Mouse (Mus musculus) liver, postnatal 0 days (tissue): ENCODE results near the gene Pop7. TPM values are rescaled to one million over a fixed set of nuclear protein-coding genes. Genes with fewer than 3 reads are reported as not detected.
A peak's percentile ranks its signal among the peaks of the same experiment; 100 is the strongest.

Experiments used
- ATAC-seq: fragments of 200-750 bp; cut with Nextera tagmentation; 2 replicates; pipeline ENCODE4 v1.8.0; 2017; ENCODE audit warnings: mild to moderate bottlenecking, moderate library complexity
- DNase-seq: peaks from one replicate; pipeline ENCODE4 v3.0.0-alpha.2; 2016
- H3K27ac ChIP-seq: fragments of 300-500 bp; sonication (generic); 2 replicates; pipeline ENCODE4 v1.5.1; 2014; ENCODE audit warnings: antibody characterized with exemption, moderate library complexity, mild to moderate bottlenecking, low read depth
- H3K27me3 ChIP-seq: fragments of 300-500 bp; sonication (generic); 2 replicates; pipeline ENCODE4 v1.6.1; 2014; ENCODE audit warnings: low read length, control low read depth, mixed read lengths; ENCODE audit not compliant: insufficient read depth
- H3K36me3 ChIP-seq: fragments of 300-500 bp; sonication (generic); replicated peaks from 2 replicates; pipeline ENCODE4 v1.6.1; 2014; ENCODE audit warnings: mild to moderate bottlenecking, control low read depth, low read length, moderate library complexity, mixed read lengths; ENCODE audit not compliant: insufficient read depth
- H3K4me1 ChIP-seq: fragments of 300-500 bp; sonication (generic); 2 replicates; pipeline ENCODE4 v1.6.1; 2014; ENCODE audit warnings: antibody characterized with exemption, mild to moderate bottlenecking, control low read depth; ENCODE audit not compliant: insufficient read depth
- H3K4me2 ChIP-seq: fragments of 300-500 bp; sonication (generic); 2 replicates; pipeline ENCODE4 v1.6.1; 2014; ENCODE audit warnings: low read depth, mild to moderate bottlenecking, low read length, moderate library complexity, mixed read lengths
- H3K4me3 ChIP-seq: fragments of 300-500 bp; sonication (generic); 2 replicates; pipeline ENCODE4 v1.5.1; 2014; ENCODE audit warnings: low read depth, low read length
- H3K9ac ChIP-seq: fragments of 300-500 bp; sonication (generic); replicated peaks from 2 replicates; pipeline ENCODE4 v1.6.1; 2014; ENCODE audit warnings: mild to moderate bottlenecking, moderate library complexity
- H3K9me3 ChIP-seq: fragments of 300-500 bp; sonication (generic); 2 replicates; pipeline ENCODE4 v1.6.1; 2016; ENCODE audit warnings: mild to moderate bottlenecking, control low read depth, low read length, mixed read lengths
- CTCF ChIP-seq: sonication (generic); IDR thresholded peaks from 2 replicates; pipeline ENCODE4 v1.5.1; 2016; ENCODE audit warnings: antibody characterized with exemption, low read depth
- EP300 ChIP-seq: IDR thresholded peaks from 2 replicates; pipeline ENCODE4 v1.6.1; 2016; ENCODE audit warnings: antibody characterized with exemption, low read depth, mild to moderate bottlenecking
- WGBS: fragments of 180-500 bp; shearing (Covaris S2); extraction: QIAGEN DNeasy Blood & Tissue Kit; methylation state at CpG from one replicate; pipeline ENCODE4 v1.1.7; 2014; ENCODE audit not compliant: insufficient replicate concordance; 5-methylcytosine and 5-hydroxymethylcytosine counted together
- microRNA-seq: library from miRNA; unstranded; fragments of <30 nt; microRNA quantifications from one replicate; pipeline ENCODE4, GENCODE M21; 2016
- polyA plus RNA-seq: library from polyadenylated mRNA; unstranded; fragments of >200 nt; fragmentation: Nextera tagmentation; extraction: Ambion mirVana; gene quantifications from 2 replicates; pipeline ENCODE4 v1.2.1, GENCODE M21; 2015

The Pop7 gene
- polyA plus RNA-seq, 1 experiment from 2014 or later, result 27.7 TPM

DNA sequence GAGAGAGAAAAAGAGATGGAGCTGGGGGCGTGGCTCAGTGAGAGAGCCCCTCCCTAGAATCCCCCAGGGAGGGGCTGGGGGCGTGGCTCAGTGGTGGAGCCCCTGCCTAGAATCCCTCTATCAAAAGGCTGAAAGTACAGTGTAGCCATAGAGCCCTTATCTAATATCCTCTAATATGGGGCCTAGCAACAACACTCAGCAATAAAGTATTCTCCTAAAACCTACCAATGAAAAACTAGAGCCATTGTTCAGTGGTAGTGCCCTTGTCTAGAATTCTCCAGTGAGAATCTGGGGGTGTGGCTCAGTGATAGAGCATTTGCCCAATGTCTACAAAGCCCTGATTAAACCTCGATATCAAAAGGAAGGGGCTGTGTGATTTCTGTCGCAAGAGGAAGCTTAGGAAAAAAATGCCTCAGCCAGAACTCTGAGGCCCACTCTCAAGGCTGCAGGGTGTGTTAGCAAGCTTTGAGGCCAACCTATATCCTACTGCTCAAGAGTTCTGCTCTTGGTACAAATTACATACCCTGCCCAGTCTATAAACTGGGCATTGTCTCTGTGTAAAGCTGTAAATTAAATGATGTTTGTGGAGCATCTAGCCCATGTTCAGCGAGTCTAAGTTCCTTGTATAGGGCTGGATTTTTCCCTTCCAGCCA, 29.9 kb downstream of the Pop7 start:
- Histone ChIP-seq H3K27ac (no peak overlapping the region), H3K4me2 (no peak overlapping the region), H3K27me3 (no peaks in the 10 kb centered on the region), H3K4me1 (no peaks in the 10 kb centered on the region), H3K36me3 (no peaks in the 10 kb centered on the region), H3K4me3 (no peak overlapping the region), H3K9me3 (no peaks in the 10 kb centered on the region), H3K9ac (no peak overlapping the region)
- TF ChIP-seq CTCF, result no peak
- no peak for TF ChIP-seq EP300
- ATAC-seq, result no peak
- no peak for DNase-seq
- WGBS, result 51% methylated on average over 5 of the region's 5 CpGs

DNA sequence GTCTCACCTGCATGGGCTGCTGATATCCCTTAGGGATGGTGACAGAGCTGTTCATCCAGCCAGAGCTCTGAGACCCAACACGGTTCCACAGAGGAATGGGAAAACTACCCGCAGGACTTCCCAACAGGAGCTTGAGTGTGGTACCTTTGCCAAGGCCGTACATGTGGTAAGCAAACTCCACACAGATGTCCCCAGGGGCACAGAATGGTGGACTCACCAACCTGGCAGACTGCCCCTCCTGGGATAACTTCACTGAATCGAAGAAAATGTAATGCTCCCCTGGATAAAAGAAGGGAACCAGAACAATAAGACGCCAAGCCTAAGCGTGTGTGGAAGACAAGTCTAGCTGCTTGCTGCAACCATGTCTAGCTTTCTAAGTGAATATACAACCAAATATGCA, 35.4 kb downstream of the Pop7 start:
- Histone ChIP-seq H3K4me1 (no peaks in the 10 kb centered on the region), H3K27me3 (no peaks in the 10 kb centered on the region), H3K36me3 (no peaks in the 10 kb centered on the region), H3K4me3 (no peak overlapping the region), H3K27ac (no peak overlapping the region), H3K9me3 (no peaks in the 10 kb centered on the region), H3K4me2 (no peak overlapping the region), H3K9ac (no peak overlapping the region)
- 86% methylated on average over 6 of the region's 6 CpGs for WGBS
- ATAC-seq (no peak), DNase-seq (no peak)
- TF ChIP-seq EP300 (no peak), CTCF (no peak)

DNA sequence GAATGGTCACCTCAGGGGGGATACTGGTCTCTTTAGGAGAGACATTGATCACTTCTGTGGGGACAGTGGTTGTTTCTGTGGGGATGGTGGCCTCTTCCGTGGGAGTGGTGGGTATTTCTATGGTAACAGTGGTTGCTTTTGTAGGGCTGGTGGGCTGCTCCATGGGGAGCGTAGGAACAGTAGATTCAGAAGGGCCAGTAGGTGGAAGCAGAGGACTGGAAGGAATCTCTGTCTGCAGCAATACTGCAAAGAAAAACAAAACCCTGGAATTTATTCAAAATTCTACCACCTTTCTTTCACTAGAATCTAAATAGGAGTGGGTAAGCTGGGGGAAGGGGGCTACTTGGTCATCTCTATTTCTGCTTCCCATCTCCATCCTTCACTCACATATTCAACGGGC, 37.3 kb downstream of the Pop7 start:
- DNase-seq (no peak), ATAC-seq (no peak)
- H3K27me3 ChIP-seq, result no peaks in the 10 kb centered on the region
- H3K4me2 ChIP-seq, result no peak overlapping the region
- no peak overlapping the region for H3K9ac ChIP-seq
- H3K27ac ChIP-seq, result no peak overlapping the region
- H3K4me1 ChIP-seq, result no peaks in the 10 kb centered on the region
- 53% methylated on average over 3 of the region's 3 CpGs for whole genome bisulfite sequencing
- TF ChIP-seq EP300 (no peak), CTCF (peak; percentile 26)
- H3K9me3 ChIP-seq, result no peaks in the 10 kb centered on the region
- H3K4me3 ChIP-seq, result no peak overlapping the region
- H3K36me3 ChIP-seq, result no peaks in the 10 kb centered on the region

DNA sequence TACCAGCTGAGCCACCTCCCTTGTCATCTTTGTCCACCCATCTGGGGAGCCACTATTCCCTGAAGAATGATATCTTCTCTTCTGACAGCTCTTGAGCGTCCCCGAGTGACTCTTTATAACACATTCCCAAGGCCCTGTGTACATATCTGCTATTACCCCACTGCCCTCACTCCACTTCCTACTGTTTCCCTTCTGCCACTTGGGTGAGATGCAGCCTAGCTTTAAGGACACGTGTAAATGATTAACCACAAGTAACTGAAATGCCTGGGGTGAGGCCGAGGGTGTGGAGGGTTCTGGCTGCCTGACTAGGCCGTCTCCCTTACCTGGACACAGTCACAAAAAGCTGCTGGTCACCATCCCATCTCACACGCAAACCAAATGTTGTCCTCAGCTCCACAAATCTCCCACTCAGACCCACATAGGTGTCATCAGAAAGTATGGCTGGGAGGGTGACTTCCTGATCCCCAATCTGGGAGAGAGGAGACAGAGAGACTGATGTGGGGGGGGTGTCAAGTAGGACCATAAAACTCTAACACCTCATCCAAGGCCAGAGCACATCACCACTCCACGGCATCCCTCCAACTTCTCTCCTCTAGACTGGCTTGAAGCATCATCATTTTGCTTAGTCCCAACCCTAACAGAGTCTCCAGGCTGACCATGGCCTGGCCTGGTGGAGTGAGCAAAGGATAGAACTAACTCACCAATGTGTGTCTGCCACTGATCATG, 46.3 kb downstream of the Pop7 start:
- ATAC-seq (peak; percentile 89), DNase-seq (peak; percentile 32)
- no peaks in the 10 kb centered on the region for H3K9me3 ChIP-seq
- WGBS, result 37% methylated on average over 7 of the region's 7 CpGs
- no peaks in the 10 kb centered on the region for H3K27me3 ChIP-seq
- H3K4me1 ChIP-seq, result 0 out of 2 replicates have a peak, but pooled peaks cover 4% of the 10 kb centered on the region
- H3K4me2 ChIP-seq, result no peak overlapping the region
- no peak overlapping the region for H3K4me3 ChIP-seq
- H3K9ac ChIP-seq, result no peak overlapping the region
- H3K36me3 ChIP-seq, result no peaks in the 10 kb centered on the region
- TF ChIP-seq CTCF (peak; percentile 49), EP300 (no peak)
- no peak overlapping the region for H3K27ac ChIP-seq

DNA sequence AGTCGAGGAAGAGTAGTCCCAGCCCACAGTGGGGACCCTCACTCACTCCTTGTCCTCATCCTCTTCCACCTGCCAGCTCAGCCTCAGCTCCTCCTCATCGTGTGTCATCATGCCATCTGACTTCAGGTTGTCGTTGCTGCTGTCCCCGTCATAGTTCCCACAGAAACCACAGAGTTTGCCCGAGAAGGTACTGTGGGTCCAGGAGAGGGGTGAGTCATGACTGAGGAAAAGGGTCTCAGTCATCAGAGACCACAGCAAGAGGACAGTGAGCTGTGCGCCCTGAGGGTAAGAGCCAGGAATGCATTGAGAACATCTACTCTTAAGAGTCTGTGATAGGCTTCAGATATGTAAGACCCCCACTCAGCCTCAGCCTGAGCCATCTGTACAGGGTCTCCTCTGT, 47.1 kb downstream of the Pop7 start:
- Histone ChIP-seq H3K36me3 (no peaks in the 10 kb centered on the region), H3K27me3 (no peaks in the 10 kb centered on the region), H3K4me1 (0 out of 2 replicates have a peak, but pooled peaks cover 4% of the 10 kb centered on the region), H3K9ac (no peak overlapping the region), H3K4me2 (no peak overlapping the region), H3K4me3 (no peak overlapping the region), H3K9me3 (no peaks in the 10 kb centered on the region), H3K27ac (no peak overlapping the region)
- 51% methylated on average over 6 of the region's 6 CpGs for WGBS
- no peak for TF ChIP-seq CTCF
- TF ChIP-seq EP300, result no peak
- ATAC-seq, result no peak
- no peak for DNase-seq

Small RNA genes lying within 50 kb of the gene (microRNA-seq; reads per million reads assigned to microRNA genes)
- 1.6 reads per million for gene Mir6418

Other genes with a start within 250 kb of the Pop7 start
- 10.3 and 11.1 TPM in 2 replicates for gene Ache, start 215.0 kb downstream of the Pop7 start, polyA plus RNA-seq
- 9.1 and 9.5 TPM in 2 replicates for gene Ufsp1, start 207.9 kb downstream of the Pop7 start, polyA plus RNA-seq
- 24.1 and 28.2 TPM in 2 replicates for gene Srrt, start 194.8 kb downstream of the Pop7 start, polyA plus RNA-seq
- 7.5 and 9.2 TPM in 2 replicates for gene Trip6, start 188.1 kb downstream of the Pop7 start, polyA plus RNA-seq
- gene Slc12a9, start 168.9 kb downstream of the Pop7 start, polyA plus RNA-seq, result 2.9 and 3.2 TPM in 2 replicates
- 5.7 and 5.9 TPM in 2 replicates for gene Ephb4, start 152.4 kb downstream of the Pop7 start, polyA plus RNA-seq
- gene Zan, start 25.5 kb downstream of the Pop7 start, polyA plus RNA-seq, result 0.01 and 0.06 TPM in 2 replicates
- gene Gigyf1, start 16.0 kb upstream of the Pop7 start, polyA plus RNA-seq, result 2.8 and 4.0 TPM in 2 replicates
- 0.13 and 0.26 TPM in 2 replicates for gene Epo, start 30.7 kb upstream of the Pop7 start, polyA plus RNA-seq
- 165 and 177 TPM in 2 replicates for gene Gnb2, start 31.0 kb upstream of the Pop7 start, polyA plus RNA-seq
- not detected in 2 replicates for gene Actl6b, start 51.0 kb upstream of the Pop7 start, polyA plus RNA-seq
- gene Tfr2, start 67.3 kb upstream of the Pop7 start, polyA plus RNA-seq, result 148 and 157 TPM in 2 replicates
- gene Mospd3, start 98.5 kb upstream of the Pop7 start, polyA plus RNA-seq, result 26.2 and 28.3 TPM in 2 replicates
- 12.9 and 14.7 TPM in 2 replicates for gene Pcolce, start 111.3 kb upstream of the Pop7 start, polyA plus RNA-seq
- gene Fbxo24, start 126.5 kb upstream of the Pop7 start, polyA plus RNA-seq, result not detected in 2 replicates
- 24.1 and 24.3 TPM in 2 replicates for gene Lrch4, start 126.6 kb upstream of the Pop7 start, polyA plus RNA-seq
- 2.4 and 2.6 TPM in 2 replicates for gene Gm20605, start 126.7 kb upstream of the Pop7 start, polyA plus RNA-seq
- 3.4 and 4.0 TPM in 2 replicates for gene Sap25, start 138.8 kb upstream of the Pop7 start, polyA plus RNA-seq
- gene Irs3, start 143.2 kb upstream of the Pop7 start, polyA plus RNA-seq, result 0.11 TPM in 1 of 2 replicates, not detected in the other
- gene Agfg2, start 182.2 kb upstream of the Pop7 start, polyA plus RNA-seq, result 29.5 and 34.1 TPM in 2 replicates
- 0.11 and 0.18 TPM in 2 replicates for gene Nyap1, start 239.1 kb upstream of the Pop7 start, polyA plus RNA-seq
- gene Tsc22d4, start 243.2 kb upstream of the Pop7 start, polyA plus RNA-seq, result 65.3 and 65.9 TPM in 2 replicates